Mouse (Mus musculus): ENCODE results near the gene Dscam.

Dscam gene

GRCm38 (mm10) chr16:96718221-96718620, 452.3 kb downstream of the Dscam start:
- 16% methylated on average over 2 of the region's 2 CpGs for WGBS

DNA sequence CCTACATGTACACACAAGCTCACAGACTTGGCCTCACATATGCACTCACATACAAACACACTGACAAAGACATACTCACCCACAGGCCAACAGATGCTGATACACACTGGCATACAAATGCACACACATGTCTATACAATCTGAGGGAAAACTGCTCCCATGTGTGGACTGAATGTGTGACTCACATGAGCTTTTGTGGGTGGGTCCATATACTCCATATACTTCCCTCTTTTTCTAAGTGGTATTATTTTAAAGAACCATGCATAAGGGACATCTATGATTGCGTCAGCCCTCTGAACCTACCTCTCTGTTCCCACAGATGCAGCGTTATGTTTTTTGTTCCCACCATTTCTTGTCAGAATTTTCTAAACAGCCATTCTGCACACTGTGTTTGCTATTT, 453.9 kb downstream of the Dscam start:
- WGBS, result 90% methylated on average over 2 of the region's 2 CpGs

GRCm38 (mm10) chr16:96711935-96712334, 458.6 kb downstream of the Dscam start:
- WGBS, result 72% methylated on average over 4 of the region's 4 CpGs

DNA sequence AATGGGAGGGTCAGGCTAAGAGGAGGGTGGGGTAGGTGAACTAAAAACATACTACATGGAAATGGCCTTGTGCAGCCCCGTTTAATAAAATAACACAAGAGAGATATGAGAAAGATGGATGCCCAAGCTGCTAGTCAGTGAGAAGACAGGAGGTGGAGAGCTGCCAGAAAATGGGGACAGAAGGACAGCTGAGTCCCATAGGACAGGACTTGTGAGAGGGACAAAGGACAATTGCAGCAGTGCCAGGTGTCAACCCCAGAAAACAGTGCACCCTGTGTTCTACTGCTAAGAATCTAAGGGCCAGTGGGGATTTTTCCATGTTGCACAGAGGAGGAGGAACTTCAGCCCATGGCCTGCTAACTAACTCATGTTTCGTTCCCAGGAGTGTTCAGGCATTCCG, 470.0 kb downstream of the Dscam start:
- WGBS, result 74% methylated on average over 3 of the region's 3 CpGs

DNA sequence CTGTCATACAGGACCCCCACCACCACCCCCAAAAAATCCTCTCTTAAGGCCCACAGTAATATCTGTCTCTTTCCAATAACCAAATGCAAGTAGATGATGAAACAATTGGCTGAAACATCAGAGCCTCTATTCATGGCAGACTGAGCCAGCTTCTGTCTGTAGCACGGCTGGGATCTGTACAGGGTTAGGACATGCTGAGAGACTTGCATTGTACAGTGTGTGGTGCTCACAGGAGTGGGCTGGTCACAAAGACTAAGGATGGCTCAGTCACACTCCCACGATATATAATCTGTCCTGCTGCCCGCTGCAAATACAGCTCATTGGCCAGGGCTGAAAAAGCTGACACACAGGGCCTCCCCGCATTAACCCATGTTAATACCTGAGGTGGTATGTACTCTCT, 474.7 kb downstream of the Dscam start:
- 45% methylated on average over 4 of the region's 4 CpGs for WGBS

- 56% methylated on average over 6 of the region's 6 CpGs for WGBS
These were observed 479.0 kb downstream of the Dscam start for GRCm38 (mm10) chr16:96691576-96691975.

GRCm38 (mm10) chr16:96690052-96690451, 480.5 kb downstream of the Dscam start:
- WGBS, result 47% methylated on average over 2 of the region's 2 CpGs

- WGBS, result 73% methylated on average over 1 of the region's 1 CpGs
These were observed 481.1 kb downstream of the Dscam start for GRCm38 (mm10) chr16:96689419-96689818.

DNA sequence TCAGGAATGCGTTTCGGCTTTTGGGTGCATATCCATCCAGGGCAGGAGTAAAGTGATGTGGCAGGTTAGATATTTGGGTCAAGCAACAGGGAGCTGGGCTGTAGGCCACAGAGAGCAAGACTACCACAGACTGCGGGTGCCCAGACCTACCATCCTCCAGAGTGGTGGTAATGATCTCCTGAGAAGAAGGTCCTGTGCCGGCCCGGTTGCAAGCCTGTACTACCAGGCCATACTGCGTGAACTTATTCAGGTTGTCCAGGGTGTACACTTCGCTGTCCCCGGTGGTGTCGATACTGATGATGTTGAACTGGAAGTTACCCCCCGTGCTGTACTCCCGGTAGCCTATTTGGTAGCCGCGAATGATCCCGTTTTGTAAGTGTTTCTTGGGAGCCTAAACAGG, 485.5 kb downstream of the Dscam start:
- 89% methylated on average over 14 of the region's 14 CpGs for WGBS

GRCm38 (mm10) chr16:96684581-96684980, 486.0 kb downstream of the Dscam start:
- WGBS, result 22% methylated on average over 4 of the region's 4 CpGs

DNA sequence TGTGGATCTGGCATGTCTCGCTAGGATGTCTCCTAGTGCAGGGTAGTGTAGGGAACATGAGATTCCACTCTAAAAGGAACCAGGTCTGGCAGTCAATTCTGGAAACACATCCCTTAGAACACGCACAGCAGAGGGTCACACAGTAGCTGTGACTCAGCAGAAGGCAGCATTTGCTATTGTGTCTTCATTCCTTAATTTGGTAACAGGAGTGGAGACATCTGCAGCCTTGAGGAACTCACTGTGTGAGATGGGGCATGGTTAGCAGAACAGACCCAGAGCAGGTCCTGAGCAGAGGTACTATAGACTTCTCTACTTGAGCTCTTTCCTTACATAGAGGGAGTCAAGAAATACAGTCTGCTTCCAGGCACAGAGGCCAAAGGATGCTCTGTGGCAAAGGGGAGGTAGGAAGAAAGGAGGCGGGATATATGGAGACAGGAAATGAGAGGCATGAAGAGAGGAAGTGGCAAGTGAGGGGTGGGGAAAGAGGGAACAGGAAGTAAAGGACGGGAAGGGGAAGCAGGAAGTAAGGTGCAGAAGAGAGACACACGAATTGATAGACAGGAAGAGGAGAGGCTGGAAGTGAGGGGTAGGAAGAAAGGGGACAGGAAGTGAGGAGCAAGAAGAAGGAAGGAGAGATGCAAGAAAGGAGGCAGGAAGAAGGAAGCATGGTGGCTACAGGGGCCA, 488.1 kb downstream of the Dscam start:
- WGBS, result 69% methylated on average over 5 of the region's 5 CpGs

GRCm38 (mm10) chr16:96679981-96680380, 490.6 kb downstream of the Dscam start:
- 55% methylated on average over 8 of the region's 8 CpGs for WGBS

DNA sequence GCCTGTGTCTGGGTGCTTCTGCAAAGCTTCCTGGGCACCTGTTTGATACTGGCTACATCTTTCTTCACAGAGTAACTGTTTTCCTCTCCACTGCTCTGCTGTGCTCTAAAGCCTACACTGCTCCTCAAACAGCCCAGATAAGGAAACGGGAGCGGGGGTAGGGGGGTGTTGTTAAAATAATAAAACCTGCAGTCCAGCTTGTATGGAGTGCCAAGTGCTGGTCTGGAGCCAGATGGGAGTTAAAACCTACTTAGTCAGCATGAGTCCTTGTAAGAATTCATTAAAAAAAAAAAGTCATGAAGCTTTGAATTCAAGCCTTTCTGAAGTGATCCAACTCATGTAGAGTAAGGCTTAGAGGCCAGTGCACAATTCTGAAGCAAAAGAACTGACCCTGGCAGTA, 493.1 kb downstream of the Dscam start:
- WGBS, result 60% methylated on average over 2 of the region's 2 CpGs

- WGBS, result 59% methylated on average over 1 of the region's 1 CpGs
These were observed 493.9 kb downstream of the Dscam start for GRCm38 (mm10) chr16:96676663-96677062.

DNA sequence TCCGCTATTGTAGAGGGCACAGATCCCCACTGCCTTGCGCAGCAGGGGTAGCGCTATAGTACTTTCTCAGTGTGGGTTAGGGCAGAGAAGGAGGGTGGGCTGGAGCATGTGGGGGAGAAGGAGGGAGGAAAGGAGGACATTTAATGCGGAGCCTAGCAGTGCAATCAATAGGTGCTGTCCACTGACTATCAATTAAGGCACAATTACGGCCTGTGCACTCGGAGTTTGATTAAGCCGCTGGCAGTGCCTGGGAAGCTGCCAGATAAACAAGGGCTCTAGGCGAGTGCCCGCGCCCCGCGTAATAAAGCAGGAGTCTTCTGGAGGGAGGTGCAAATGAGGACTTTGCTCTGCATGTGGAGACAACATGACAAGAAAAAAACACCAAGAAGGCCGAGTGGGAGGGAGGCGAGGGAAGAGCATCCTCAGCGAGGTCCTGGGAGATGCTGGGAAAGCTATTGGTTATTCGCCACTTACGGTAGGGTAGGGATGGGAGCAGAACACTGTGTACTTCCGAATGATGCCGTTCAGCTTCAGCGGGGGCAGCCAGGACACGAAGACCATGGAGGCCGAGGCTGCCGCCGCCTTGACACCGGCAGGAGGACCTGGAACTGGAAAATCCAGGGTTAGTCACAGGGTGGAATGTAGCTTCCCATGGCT, 497.2 kb downstream of the Dscam start:
- WGBS, result 54% methylated on average over 25 of the region's 25 CpGs

GRCm38 (mm10) chr16:96671603-96672374, 498.8 kb downstream of the Dscam start:
- WGBS, result 57% methylated on average over 11 of the region's 11 CpGs

- WGBS, result 51% methylated on average over 5 of the region's 5 CpGs
These were observed 500.8 kb downstream of the Dscam start for GRCm38 (mm10) chr16:96669706-96670105.

GRCm38 (mm10) chr16:96668478-96668877, 502.1 kb downstream of the Dscam start:
- WGBS, result 89% methylated on average over 1 of the region's 1 CpGs

GRCm38 (mm10) chr16:96661073-96661472, 509.5 kb downstream of the Dscam start:
- 86% methylated on average over 3 of the region's 3 CpGs for WGBS

GRCm38 (mm10) chr16:96659275-96659674, 511.3 kb downstream of the Dscam start:
- WGBS, result 47% methylated on average over 5 of the region's 5 CpGs

- WGBS, result 87% methylated on average over 4 of the region's 4 CpGs
These were observed 515.0 kb downstream of the Dscam start for GRCm38 (mm10) chr16:96655548-96655947.

- WGBS, result 95% methylated on average over 4 of the region's 4 CpGs
These were observed 516.5 kb downstream of the Dscam start for GRCm38 (mm10) chr16:96654054-96654453.

- 87% methylated on average over 3 of the region's 3 CpGs for WGBS
These were observed 519.1 kb downstream of the Dscam start for GRCm38 (mm10) chr16:96651444-96651843.

All from cerebral cortex, adult 2 months (tissue).